Comparison of ENCODE assay signal across 8 mouse cellular contexts in the genomic region with DNA sequence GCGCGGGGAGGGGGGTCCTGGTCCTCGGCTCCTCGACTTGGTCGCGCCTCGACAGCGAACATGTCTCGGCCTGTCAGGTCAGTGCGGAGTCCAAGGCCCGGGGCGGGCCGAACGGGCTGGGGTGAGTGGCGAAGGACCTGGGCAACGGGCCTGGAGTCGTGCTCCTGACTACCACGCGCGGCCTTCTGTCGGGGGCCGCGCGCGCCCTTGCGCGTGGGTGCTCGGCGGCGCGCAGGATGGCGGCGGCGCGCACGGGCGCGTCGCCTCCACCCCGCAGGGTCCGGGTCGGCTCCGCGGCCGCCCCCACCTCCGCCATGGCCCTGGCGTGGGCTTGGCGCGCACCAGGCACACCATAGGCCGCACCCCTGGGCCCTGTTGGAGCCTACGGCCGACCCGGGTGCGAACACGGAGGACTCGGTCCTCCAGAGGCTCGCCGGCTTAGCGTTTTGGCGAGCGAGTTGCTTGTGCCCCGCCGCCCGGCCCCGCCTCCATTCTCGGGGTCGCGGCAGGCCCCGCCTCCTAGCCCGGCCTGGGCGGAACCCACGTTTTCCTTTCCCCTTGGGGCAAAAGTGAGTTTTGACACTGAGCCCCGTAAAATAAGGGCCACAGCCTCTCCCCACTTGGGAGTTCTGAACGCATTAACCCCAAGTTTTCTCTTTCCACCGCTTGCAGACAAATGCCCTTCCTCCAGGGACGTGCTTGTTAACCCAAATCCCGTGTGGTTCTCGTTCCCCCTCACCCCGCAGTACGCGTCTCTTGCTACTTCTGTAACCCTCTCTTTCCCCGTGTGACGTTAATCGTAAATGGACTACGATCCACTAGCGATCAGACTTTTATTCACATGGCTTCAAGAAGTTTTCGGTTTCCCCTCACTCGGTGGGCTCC. TPM values are rescaled to one million over a fixed set of nuclear protein-coding genes. Genes with fewer than 3 reads are reported as not detected.
DNase-seq lines count a peak whose midpoint lies in the region; ATAC-seq lines count a peak whose summit lies in the region.

No protein-coding gene starts in this region.

- peak; percentile 49 for ATAC-seq in inflammation-experienced regulatory T-cells, adult 6 months
- peak; percentile 76 for ATAC-seq in megakaryocyte-erythroid progenitor cell, adult 5-6 weeks (replicated peaks; ENCODE audit: low FRiP score, low TSS enrichment, poor library complexity, severe bottlenecking)

- intact Hi-C loops in gastrocnemius, postnatal 14 days (cut with DNase I; ENCODE audit: low total_unique reads) = no loop called here
- intact Hi-C loops in left cerebral cortex, postnatal 14 days (cut with DNase I) = no loop called here

- peak; percentile 89 to 96 for DNase-seq in adrenal gland, adult (ENCODE audit: inconsistent age in 2 of 2, low spot score in 1 of 2)
- peak; percentile 84 for DNase-seq in embryo, embryonic 10.5 days (ENCODE audit: low spot score)
- peak; percentile 83 for DNase-seq in gastrocnemius, postnatal 14 days
- DNase-seq in left cerebral cortex, postnatal 14 days (ENCODE audit: low spot score in 2 of 2) = peak; percentile 59 to 81
- DNase-seq in right cerebral cortex, postnatal 14 days = peak; percentile 65
- DNase-seq in urinary bladder, postnatal 25 days (ENCODE audit: low spot score) = peak; percentile 77

RNA-seq across cellular contexts. Expression of a gene that starts 0.6 kb away (rescaled TPM):
- 10 to 100 TPM; 66.1 to 78.8 TPM for total RNA-seq in gastrocnemius, postnatal 14 days (2021)
- polyA plus RNA-seq in inflammation-experienced regulatory T-cells, adult 6 months (2017; shearing (Covaris generic)) = 10 to 100 TPM; 36.5 to 67.7 (median 43.0) TPM
- total RNA-seq in left cerebral cortex, postnatal 14 days (2021) = 100 to 1,000 TPM; 159 to 163 TPM
- 155 and 223 TPM in 2 replicates for total RNA-seq in megakaryocyte-erythroid progenitor cell, adult 5-6 weeks (2014; fragmentation: Nextera tagmentation)
- 308 and 361 TPM in 2 replicates for total RNA-seq in megakaryocyte-erythroid progenitor cell, adult 5-6 weeks (2017)

RNA-seq across cellular contexts. Expression of a gene that starts 43.9 kb away (rescaled TPM):
- 1 to 10 TPM; 5.3 to 8.2 TPM for total RNA-seq in gastrocnemius, postnatal 14 days (2021)
- polyA plus RNA-seq in inflammation-experienced regulatory T-cells, adult 6 months (2017; shearing (Covaris generic)) = 10 to 100 TPM; 36.3 to 55.1 (median 42.5) TPM
- 1 to 10 TPM; 5.7 to 7.7 TPM for total RNA-seq in left cerebral cortex, postnatal 14 days (2021)
- total RNA-seq in megakaryocyte-erythroid progenitor cell, adult 5-6 weeks (2014; fragmentation: Nextera tagmentation) = 7.9 and 18.1 TPM in 2 replicates
- 10.1 and 10.9 TPM in 2 replicates for total RNA-seq in megakaryocyte-erythroid progenitor cell, adult 5-6 weeks (2017)

RNA-seq across cellular contexts. Expression of a gene that starts 51.9 kb away (rescaled TPM):
- total RNA-seq in gastrocnemius, postnatal 14 days (2021) = 1 to 10 TPM; 1.0 to 1.1 TPM
- not detected for polyA plus RNA-seq in inflammation-experienced regulatory T-cells, adult 6 months (2017; shearing (Covaris generic))
- 1 to 10 TPM in 1 of 2 experiments, under 1 TPM in 1; 0.97 to 1.8 TPM for total RNA-seq in left cerebral cortex, postnatal 14 days (2021)
- 19.5 and 39.2 TPM in 2 replicates for total RNA-seq in megakaryocyte-erythroid progenitor cell, adult 5-6 weeks (2014; fragmentation: Nextera tagmentation)
- total RNA-seq in megakaryocyte-erythroid progenitor cell, adult 5-6 weeks (2017) = 12.0 and 14.8 TPM in 2 replicates

Comparison
In these comparisons a context has a peak if more than half of its experiments do, and no peak if none do; other contexts are left out.
1. Peak in every context shown above with its lines: DNase-seq and ATAC-seq.
2. RNA of a gene that starts 51.9 kb away (total RNA-seq): 12.0 to 39.2 TPM in megakaryocyte-erythroid progenitor cell, adult 5-6 weeks; 0.97 to 1.8 TPM in left cerebral cortex, postnatal 14 days and 1.0 to 1.1 TPM in gastrocnemius, postnatal 14 days; every median in the first group is over 4 times any median in the second.